Mouse (Mus musculus) kidney, embryonic 16.5 days (tissue): ENCODE results near the gene Cdt1. TPM values are rescaled to one million over a fixed set of nuclear protein-coding genes. Genes with fewer than 3 reads are reported as not detected.
A peak's percentile ranks its signal among the peaks of the same experiment; 100 is the strongest.

Experiments
- ATAC-seq: fragments of 200-750 bp; cut with Nextera tagmentation; 2 replicates; pipeline ENCODE4 v1.8.0; 2017; ENCODE audit warnings: moderate TSS enrichment; ENCODE audit not compliant: low FRiP score, low TSS enrichment
- H3K27ac ChIP-seq: fragments of 300-500 bp; sonication (generic); 2 replicates; pipeline ENCODE4 v1.5.1; 2014; ENCODE audit warnings: low read length
- H3K27me3 ChIP-seq: fragments of 300-500 bp; sonication (generic); 2 replicates; pipeline ENCODE4 v1.6.1; 2014; ENCODE audit warnings: low read length, control low read depth, mixed read lengths; ENCODE audit not compliant: insufficient read depth
- H3K36me3 ChIP-seq: fragments of 300-500 bp; sonication (generic); 2 replicates; pipeline ENCODE4 v1.6.1; 2014; ENCODE audit warnings: low read length, control low read depth, mixed read lengths; ENCODE audit not compliant: insufficient read depth
- H3K4me1 ChIP-seq: fragments of 300-500 bp; sonication (generic); 2 replicates; pipeline ENCODE4 v1.6.1; 2014; ENCODE audit warnings: low read length, control low read depth, mixed read lengths; ENCODE audit not compliant: insufficient read depth
- H3K4me2 ChIP-seq: fragments of 300-500 bp; sonication (generic); replicated peaks from 2 replicates; pipeline ENCODE4 v1.6.1; 2014; ENCODE audit warnings: low read depth, low read length
- H3K4me3 ChIP-seq: fragments of 300-500 bp; sonication (generic); 2 replicates; pipeline ENCODE4 v1.5.1; 2014; ENCODE audit warnings: mild to moderate bottlenecking, low read length
- H3K9ac ChIP-seq: fragments of 300-500 bp; sonication (generic); replicated peaks from 2 replicates; pipeline ENCODE4 v1.6.1; 2014; ENCODE audit warnings: low read length
- H3K9me3 ChIP-seq: fragments of 300-500 bp; sonication (generic); 2 replicates; pipeline ENCODE4 v1.6.1; 2016; ENCODE audit warnings: low read length, control low read depth
- WGBS: fragments of 180-500 bp; shearing (Covaris S2); extraction: QIAGEN DNeasy Blood & Tissue Kit; methylation state at CpG from one replicate; pipeline ENCODE4 v1.1.7; 2014; 5-methylcytosine and 5-hydroxymethylcytosine counted together
- polyA plus RNA-seq: library from polyadenylated mRNA; unstranded; fragments of >200 nt; fragmentation: Nextera tagmentation; extraction: Ambion mirVana; gene quantifications from 2 replicates; pipeline ENCODE4 v1.2.1, GENCODE M21; 2015

Gene Cdt1
- polyA plus RNA-seq, 1 experiment from 2014 or later: 43.0 TPM

GRCm38 (mm10) chr8:122600666-122601065, 32.9 kb downstream of the Cdt1 start:
- no peak for ATAC-seq
- Histone ChIP-seq H3K4me2 (no peak overlapping the region), H3K4me3 (no peak overlapping the region), H3K27me3 (no peaks in the 10 kb centered on the region), H3K9me3 (no peaks in the 10 kb centered on the region), H3K36me3 (0 out of 2 replicates have a peak, but pooled peaks cover 4% of the 10 kb centered on the region), H3K4me1 (no peaks in the 10 kb centered on the region), H3K27ac (no peak overlapping the region), H3K9ac (no peak overlapping the region)
- WGBS: 80% methylated on average over 9 of the region's 9 CpGs

- H3K36me3 ChIP-seq: 0 out of 2 replicates have a peak, but pooled peaks cover 4% of the 10 kb centered on the region
- no peak overlapping the region for H3K27ac ChIP-seq
- no peak overlapping the region for H3K4me2 ChIP-seq
- H3K27me3 ChIP-seq: no peaks in the 10 kb centered on the region
- 26% methylated on average over 1 of the region's 1 CpGs for WGBS
- peaks cover 5% of the 10 kb centered on the region; the same call in 1 of the 2 replicates for H3K4me1 ChIP-seq
- no peak overlapping the region for H3K9ac ChIP-seq
- no peak overlapping the region for H3K4me3 ChIP-seq
- H3K9me3 ChIP-seq: no peaks in the 10 kb centered on the region
- ATAC-seq: no peak
Measured at GRCm38 (mm10) chr8:122604640-122605039, 36.8 kb downstream of the Cdt1 start.

DNA sequence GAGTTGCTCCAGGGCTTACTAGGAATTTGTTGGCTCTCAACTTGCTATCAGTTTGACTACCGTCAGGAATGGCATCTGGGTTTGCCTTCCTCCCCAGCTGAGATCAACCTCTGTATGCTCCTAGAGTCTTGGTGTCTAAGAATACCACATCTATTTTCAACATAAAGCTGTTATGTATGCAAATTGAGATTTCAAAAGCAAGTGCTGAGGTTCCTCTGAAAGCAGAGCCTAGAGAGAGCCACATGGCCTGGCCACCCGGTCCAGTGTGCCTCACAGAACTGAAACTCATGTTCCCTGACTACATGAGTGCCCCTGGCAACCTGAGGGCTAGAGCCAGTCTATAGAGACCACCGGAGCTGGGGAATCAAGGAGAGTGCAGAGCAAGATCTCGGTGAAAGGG, 37.6 kb downstream of the Cdt1 start:
- 79% methylated on average over 4 of the region's 4 CpGs for WGBS
- Histone ChIP-seq H3K9ac (no peak overlapping the region), H3K4me3 (no peak overlapping the region)

GRCm38 (mm10) chr8:122606810-122607209, 39.0 kb downstream of the Cdt1 start:
- H3K36me3 ChIP-seq: no peaks in the 10 kb centered on the region
- no peak overlapping the region for H3K27ac ChIP-seq
- no peak overlapping the region for H3K9ac ChIP-seq
- ATAC-seq: no peak
- no peak overlapping the region for H3K4me2 ChIP-seq
- no peaks in the 10 kb centered on the region for H3K9me3 ChIP-seq
- no peak overlapping the region for H3K4me3 ChIP-seq
- WGBS: 75% methylated on average over 11 of the region's 12 CpGs
- no peaks in the 10 kb centered on the region for H3K27me3 ChIP-seq
- peaks cover 14% of the 10 kb centered on the region for H3K4me1 ChIP-seq

More for the DNA sequence above, 37.6 kb downstream of the Cdt1 start:
- Histone ChIP-seq H3K4me1 (peaks cover 8% of the 10 kb centered on the region), H3K27me3 (no peaks in the 10 kb centered on the region), H3K9me3 (no peaks in the 10 kb centered on the region), H3K36me3 (no peaks in the 10 kb centered on the region), H3K27ac (no peak overlapping the region), H3K4me2 (no peak overlapping the region)
- no peak for ATAC-seq

DNA sequence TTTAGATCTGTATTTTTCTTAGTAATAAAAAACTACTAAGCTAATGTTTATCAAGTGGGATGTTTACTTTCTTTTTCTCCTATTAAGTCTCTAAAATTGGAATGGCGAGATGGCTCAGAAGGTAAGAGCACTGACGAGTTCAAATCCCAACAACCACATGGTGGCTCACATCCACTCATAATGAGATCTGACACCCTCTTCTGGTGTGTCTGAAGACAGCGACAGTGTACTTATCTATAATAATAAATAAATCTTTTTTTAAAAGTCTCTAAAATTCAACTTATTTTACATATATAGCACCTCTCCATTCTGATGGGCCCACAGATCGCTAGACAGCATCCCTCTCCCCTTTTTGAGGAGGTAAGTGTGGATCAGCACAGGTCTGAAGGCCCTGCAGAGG, 42.4 kb downstream of the Cdt1 start:
- H3K4me3 ChIP-seq: peak overlapping the region; percentile 64; the same call in 1 of the 2 replicates
- H3K36me3 ChIP-seq: no peaks in the 10 kb centered on the region
- no peaks in the 10 kb centered on the region for H3K27me3 ChIP-seq
- H3K27ac ChIP-seq: 0 out of 2 replicates have a peak overlapping the region, but pooled peaks have one; percentile 21
- 63% methylated on average over 4 of the region's 4 CpGs for WGBS
- peak overlapping the region; percentile 94 for H3K4me2 ChIP-seq
- no peak overlapping the region for H3K9ac ChIP-seq
- H3K9me3 ChIP-seq: no peaks in the 10 kb centered on the region
- H3K4me1 ChIP-seq: peaks cover 22% of the 10 kb centered on the region
- ATAC-seq: no peak

DNA sequence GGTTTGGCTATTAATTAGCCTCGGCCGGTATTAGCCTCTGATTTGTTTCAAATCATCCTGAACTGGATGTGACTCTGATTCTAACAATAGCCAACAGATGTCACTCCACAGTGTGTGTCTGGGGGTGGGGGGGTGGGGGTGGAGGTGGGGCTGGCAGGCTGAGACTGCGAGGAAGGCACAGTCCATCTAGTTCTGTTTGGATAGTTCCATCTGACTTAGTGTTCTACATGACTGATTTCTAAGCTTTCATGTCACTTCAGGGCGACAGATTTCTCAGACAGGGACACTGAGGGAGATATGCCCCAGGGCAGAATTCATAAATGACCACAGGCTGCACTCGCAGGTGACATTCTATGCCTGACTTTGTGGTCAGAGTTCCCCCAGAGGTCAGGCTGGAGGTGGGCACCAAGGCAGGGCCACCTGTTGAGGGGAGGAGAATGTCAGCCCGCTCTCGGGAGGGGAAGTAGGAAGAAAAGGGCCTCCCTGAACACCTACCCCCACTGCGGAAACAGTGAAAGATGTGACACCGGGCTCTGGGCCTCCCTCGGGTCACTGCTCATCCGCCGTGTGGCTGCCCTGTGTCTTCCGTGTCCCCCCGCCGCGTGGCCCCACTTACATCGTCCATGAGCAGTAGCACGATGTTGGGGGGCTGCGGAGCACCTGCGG, 42.9 kb downstream of the Cdt1 start:
- Histone ChIP-seq H3K4me1 (peaks cover 22% of the 10 kb centered on the region), H3K27ac (peak overlapping the region; percentile 91), H3K9ac (peak overlapping the region; percentile 80), H3K4me2 (peak overlapping the region; percentile 94), H3K4me3 (peak overlapping the region; percentile 64), H3K27me3 (no peaks in the 10 kb centered on the region), H3K36me3 (no peaks in the 10 kb centered on the region), H3K9me3 (no peaks in the 10 kb centered on the region)
- peak; percentile 70 for ATAC-seq
- WGBS: 4% methylated on average over 20 of the region's 20 CpGs

- H3K4me2 ChIP-seq: peak within 1 kb of the TSS; percentile 94
- H3K9ac ChIP-seq: peak within 1 kb of the TSS; percentile 80
- peak within 1 kb of the TSS; percentile 91 for H3K27ac ChIP-seq
- WGBS: 0% methylated on average over 52 of the region's 57 CpGs
- no peaks in the 10 kb centered on the region for H3K9me3 ChIP-seq
- peak; percentile 96 for ATAC-seq
- H3K27me3 ChIP-seq: no peaks in the 10 kb centered on the region
- H3K36me3 ChIP-seq: no peaks in the 10 kb centered on the region
- H3K4me1 ChIP-seq: peaks cover 22% of the 10 kb centered on the region
- H3K4me3 ChIP-seq: peak within 1 kb of the TSS; percentile 64
Measured at GRCm38 (mm10) chr8:122611295-122612133, 43.7 kb downstream of the Cdt1 start, which contains the start of the genes Galns and Trappc2l. Gene Galns (minus strand): TSS chr8:122611463. Gene Trappc2l (plus strand): TSS chr8:122611640.

- ATAC-seq: no peak
- H3K4me2 ChIP-seq: no peak overlapping the region
- WGBS: 59% methylated on average over 9 of the region's 9 CpGs
- no peak overlapping the region for H3K27ac ChIP-seq
- H3K9me3 ChIP-seq: no peaks in the 10 kb centered on the region
- H3K36me3 ChIP-seq: no peaks in the 10 kb centered on the region
- no peaks in the 10 kb centered on the region for H3K27me3 ChIP-seq
- H3K4me1 ChIP-seq: peaks cover 29% of the 10 kb centered on the region
- H3K4me3 ChIP-seq: no peak overlapping the region
- no peak overlapping the region for H3K9ac ChIP-seq
Measured at GRCm38 (mm10) chr8:122616181-122616905, 48.5 kb downstream of the Cdt1 start.

DNA sequence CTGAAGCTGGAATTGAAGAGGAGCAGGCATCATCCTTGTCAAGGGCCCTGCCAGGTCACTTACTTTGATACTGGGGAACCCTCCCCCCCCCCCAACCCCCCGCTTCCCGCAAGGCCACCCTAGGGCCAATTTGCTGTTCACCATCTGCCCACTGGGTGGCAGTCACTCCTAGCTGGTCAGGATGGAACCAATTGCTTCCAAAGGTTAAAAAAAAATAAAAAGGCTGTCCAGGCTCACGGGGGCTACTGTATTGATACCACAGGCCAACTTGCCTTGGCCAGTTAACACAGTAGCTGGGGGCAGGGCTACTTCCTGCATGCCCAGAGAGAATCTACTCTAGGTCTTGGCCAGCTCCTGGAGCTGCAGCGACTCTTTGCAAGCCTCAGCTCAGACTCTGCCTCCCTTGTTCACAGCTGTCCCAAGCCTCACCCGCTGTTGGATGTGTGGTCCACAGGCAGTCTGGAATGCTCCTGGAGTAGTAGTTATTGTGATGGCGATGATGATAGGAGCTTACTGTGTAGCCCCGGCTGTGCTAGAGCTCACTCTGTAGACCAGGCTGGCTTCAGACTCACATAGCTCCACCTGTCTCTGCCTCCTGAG, 50.2 kb downstream of the Cdt1 start:
- no peak for ATAC-seq

More for the DNA sequence above, 50.2 kb downstream of the Cdt1 start:
- H3K9me3 ChIP-seq: no peaks in the 10 kb centered on the region
- no peaks in the 10 kb centered on the region for H3K27me3 ChIP-seq
- H3K9ac ChIP-seq: no peak overlapping the region
- WGBS: 37% methylated on average over 5 of the region's 7 CpGs
- no peak overlapping the region for H3K4me3 ChIP-seq
- H3K4me1 ChIP-seq: peaks cover 25% of the 10 kb centered on the region
- H3K27ac ChIP-seq: no peak overlapping the region
- H3K36me3 ChIP-seq: no peaks in the 10 kb centered on the region
- H3K4me2 ChIP-seq: no peak overlapping the region
